Mouse (Mus musculus): ENCODE results near the gene Fndc1.

- TF ChIP-seq POLR2A (IDR thresholded peaks at IDR 0.05; ENCODE audit: control insufficient read depth, extremely low read depth, insufficient read depth, low read length, poor library complexity) (no peak), CTCF (IDR thresholded peaks at IDR 0.05; ENCODE audit: borderline replicate concordance, control insufficient read depth, extremely low read depth, insufficient read depth, low read length, poor library complexity) (no peak)
Observed at GRCm38 (mm10) chr17:7870862-7871605, 43.9 kb upstream of the Fndc1 start.
